Mouse (Mus musculus) intestine, embryonic 15.5 days (tissue): ENCODE data around the gene Prl. TPM values are rescaled to one million over a fixed set of nuclear protein-coding genes. Genes with fewer than 3 reads are reported as not detected.
"Not testable (repeated sequence)": the region's sequence is repeated elsewhere in the genome, so short reads cannot be mapped to it uniquely, and the experiment has no call there.

Source experiments
- ATAC-seq: fragments of 200-750 bp; cut with Nextera tagmentation; 2 replicates; pipeline ENCODE4 v1.8.0; 2017; ENCODE audit warnings: moderate TSS enrichment, moderate library complexity
- H3K27ac ChIP-seq: fragments of 300-500 bp; sonication (generic); 2 replicates; pipeline ENCODE4 v1.5.1; 2015; ENCODE audit warnings: mild to moderate bottlenecking, inconsistent platforms
- H3K27me3 ChIP-seq: fragments of 300-500 bp; sonication (generic); replicated peaks from 2 replicates; pipeline ENCODE4 v1.6.1; 2015; ENCODE audit warnings: inconsistent platforms
- H3K36me3 ChIP-seq: fragments of 300-500 bp; sonication (generic); 2 replicates; pipeline ENCODE4 v1.6.1; 2015; ENCODE audit warnings: inconsistent platforms
- H3K4me1 ChIP-seq: fragments of 300-500 bp; sonication (generic); replicated peaks from 2 replicates; pipeline ENCODE4 v1.6.1; 2015; ENCODE audit warnings: inconsistent platforms
- H3K4me2 ChIP-seq: fragments of 300-500 bp; sonication (generic); replicated peaks from 2 replicates; pipeline ENCODE4 v1.6.1; 2015; ENCODE audit warnings: mild to moderate bottlenecking, inconsistent platforms
- H3K4me3 ChIP-seq: fragments of 300-500 bp; sonication (generic); replicated peaks from 2 replicates; pipeline ENCODE4 v1.5.1; 2015; ENCODE audit warnings: inconsistent platforms
- H3K9ac ChIP-seq: fragments of 300-500 bp; sonication (generic); 2 replicates; pipeline ENCODE4 v1.6.1; 2015; ENCODE audit warnings: inconsistent platforms
- H3K9me3 ChIP-seq: fragments of 300-500 bp; sonication (generic); 2 replicates; pipeline ENCODE4 v1.6.1; 2016; ENCODE audit warnings: inconsistent platforms
- WGBS: fragments of 180-500 bp; shearing (Covaris S2); methylation state at CpG from one replicate; pipeline ENCODE4 v1.1.7; 2015; 5-methylcytosine and 5-hydroxymethylcytosine counted together
- polyA plus RNA-seq: library from polyadenylated mRNA; unstranded; fragments of >200 nt; fragmentation: Nextera tagmentation; extraction: Ambion mirVana; gene quantifications from 2 replicates; pipeline ENCODE4 v1.2.1, GENCODE M21; 2015

Gene Prl
- not detected in 2 replicates for polyA plus RNA-seq

DNA sequence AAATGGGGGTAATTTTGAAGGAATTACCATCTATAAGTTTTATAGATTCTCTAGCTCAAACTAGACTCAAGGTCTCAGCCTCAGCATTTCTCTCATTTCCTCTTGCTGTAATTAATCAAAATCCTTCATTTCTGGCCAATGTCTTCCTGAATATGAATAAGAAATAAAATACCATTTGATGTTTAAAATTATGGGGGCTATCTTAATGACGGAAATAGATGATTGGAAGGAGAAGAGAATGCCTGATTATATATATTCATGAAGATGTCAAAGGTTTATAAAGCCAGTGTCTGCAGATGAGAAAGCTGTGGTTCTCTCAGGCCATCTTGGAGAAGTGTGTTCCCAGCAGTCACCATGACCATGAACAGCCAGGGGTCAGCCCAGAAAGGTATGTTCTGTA is at the start of gene Prl:
TSS of gene Prl (plus strand) at position 301 of the 400 bp plus-strand sequence.
- Histone ChIP-seq H3K9me3 (no peaks in the 10 kb centered on the region), H3K27me3 (no peaks in the 10 kb centered on the region), H3K4me3 (no peak within 1 kb of the TSS), H3K36me3 (no peaks in the 10 kb centered on the region), H3K9ac (no peak within 1 kb of the TSS), H3K4me1 (no peaks in the 10 kb centered on the region), H3K27ac (no peak within 1 kb of the TSS), H3K4me2 (no peak within 1 kb of the TSS)
- ATAC-seq: no peak
- 89% methylated on average over 1 of the region's 1 CpGs for WGBS

DNA sequence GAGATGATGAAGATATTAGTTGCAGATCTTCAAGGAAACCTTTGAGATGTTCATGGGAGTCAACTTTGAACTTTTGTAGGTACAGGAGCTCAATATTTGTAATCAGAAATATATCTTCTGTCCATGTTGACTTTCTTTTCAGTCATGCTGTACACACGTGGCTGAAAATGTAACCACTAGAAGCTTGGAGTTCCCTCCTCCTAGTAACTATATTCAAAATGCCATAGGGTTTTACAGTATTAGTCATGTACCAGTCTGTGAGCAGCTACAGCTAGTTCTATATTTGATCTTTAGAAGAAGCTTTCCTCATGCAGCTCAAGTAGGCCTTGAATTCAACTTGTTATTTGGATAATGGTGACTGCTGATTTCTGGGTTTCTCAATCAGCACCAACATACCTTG is 30.8 kb upstream of the Prl start:
- Histone ChIP-seq H3K9me3 (no peaks in the 10 kb centered on the region), H3K9ac (no peak overlapping the region), H3K27me3 (no peaks in the 10 kb centered on the region), H3K36me3 (no peaks in the 10 kb centered on the region), H3K4me1 (no peaks in the 10 kb centered on the region), H3K27ac (no peak overlapping the region), H3K4me2 (no peak overlapping the region), H3K4me3 (no peak overlapping the region)
- ATAC-seq: no peak
- 72% methylated on average over 1 of the region's 1 CpGs for WGBS

DNA sequence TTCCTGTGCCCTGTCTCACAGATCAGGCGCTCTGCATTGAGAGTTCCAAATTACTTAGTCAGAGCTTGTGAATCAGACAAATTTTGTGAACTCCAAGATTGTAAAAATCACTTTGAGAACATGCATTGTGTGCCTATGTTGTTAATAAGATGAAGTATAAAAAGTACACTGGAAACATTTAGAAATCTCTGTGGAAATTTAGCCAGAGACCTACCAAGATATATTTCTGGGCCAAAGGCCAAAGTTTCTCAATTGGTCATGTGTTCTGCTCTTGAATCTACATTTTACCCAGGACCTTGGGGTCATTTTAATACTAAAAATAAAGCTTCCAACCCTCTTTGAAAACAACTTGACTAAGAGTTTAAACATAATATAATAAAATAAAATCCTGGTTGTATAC is 30.0 kb upstream of the Prl start:
- 82% methylated on average over 1 of the region's 1 CpGs for WGBS
- H3K36me3 ChIP-seq: no peaks in the 10 kb centered on the region

DNA sequence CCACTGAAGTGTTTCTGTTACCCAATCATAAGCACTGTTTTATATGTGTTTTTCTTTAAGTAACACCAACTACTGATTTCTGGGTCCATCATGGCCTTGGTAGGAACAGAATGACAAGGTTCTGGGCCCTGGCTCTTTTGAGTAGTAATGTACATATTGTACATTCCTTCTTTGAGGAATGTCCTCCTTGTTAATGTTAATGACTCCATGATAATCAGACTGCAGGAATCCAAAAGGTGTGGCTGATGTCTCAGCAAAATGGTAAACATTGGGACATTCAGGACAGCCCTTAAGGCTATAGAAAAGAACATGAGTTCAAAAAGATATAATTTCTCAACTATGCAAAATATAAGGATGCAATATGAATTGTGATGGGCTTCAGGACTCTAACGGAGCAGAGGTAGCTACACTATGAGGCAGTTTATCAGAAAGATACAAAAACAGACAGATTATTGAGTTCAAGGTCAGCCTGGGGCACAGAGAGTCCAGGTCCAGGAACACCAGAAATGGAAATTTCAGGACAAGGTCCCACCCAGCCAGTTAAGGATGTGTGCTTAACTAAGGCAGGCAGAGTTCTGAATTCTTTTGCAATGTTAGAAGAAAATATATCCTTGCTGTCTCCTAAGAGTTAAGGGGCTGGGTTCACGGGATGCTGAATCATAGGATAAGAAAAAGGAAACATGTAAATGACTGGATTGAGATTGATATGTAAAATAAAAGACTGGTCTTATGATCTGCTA is 28.7 kb upstream of the Prl start:
- WGBS: 85% methylated on average over 2 of the region's 2 CpGs

More for the DNA sequence above, 30.0 kb upstream of the Prl start:
- no peak overlapping the region for H3K4me3 ChIP-seq
- H3K9ac ChIP-seq: no peak overlapping the region
- H3K27ac ChIP-seq: no peak overlapping the region
- H3K9me3 ChIP-seq: no peaks in the 10 kb centered on the region
- ATAC-seq: no peak
- no peak overlapping the region for H3K4me2 ChIP-seq
- H3K4me1 ChIP-seq: no peaks in the 10 kb centered on the region
- H3K27me3 ChIP-seq: no peaks in the 10 kb centered on the region

GRCm38 (mm10) chr13:27031101-27031852 is 26.1 kb upstream of the Prl start:
- H3K4me2 ChIP-seq: no peak overlapping the region
- H3K36me3 ChIP-seq: no peaks in the 10 kb centered on the region
- no peaks in the 10 kb centered on the region for H3K27me3 ChIP-seq
- no peak overlapping the region for H3K9ac ChIP-seq
- no peak for ATAC-seq
- no peaks in the 10 kb centered on the region for H3K9me3 ChIP-seq
- H3K4me3 ChIP-seq: no peak overlapping the region
- 28% methylated on average over 4 of the region's 4 CpGs for WGBS
- no peaks in the 10 kb centered on the region for H3K4me1 ChIP-seq
- H3K27ac ChIP-seq: no peak overlapping the region

More for the DNA sequence above, 28.7 kb upstream of the Prl start:
- Histone ChIP-seq H3K36me3 (no peaks in the 10 kb centered on the region), H3K27ac (no peak overlapping the region), H3K9ac (no peak overlapping the region), H3K4me3 (no peak overlapping the region), H3K27me3 (no peaks in the 10 kb centered on the region), H3K4me2 (no peak overlapping the region), H3K9me3 (no peaks in the 10 kb centered on the region), H3K4me1 (no peaks in the 10 kb centered on the region)
- ATAC-seq: no peak

- Histone ChIP-seq H3K4me1 (no peaks in the 10 kb centered on the region), H3K4me3 (no peak overlapping the region), H3K9me3 (no peaks in the 10 kb centered on the region), H3K4me2 (no peak overlapping the region), H3K9ac (no peak overlapping the region), H3K27me3 (no peaks in the 10 kb centered on the region), H3K27ac (no peak overlapping the region), H3K36me3 (no peaks in the 10 kb centered on the region)
- 90% methylated on average over 1 of the region's 1 CpGs for WGBS
- ATAC-seq: no peak
Measured at GRCm38 (mm10) chr13:27031853-27032240, 25.5 kb upstream of the Prl start.

GRCm38 (mm10) chr13:27032998-27033397 is 24.4 kb upstream of the Prl start:
- ATAC-seq: no peak
- Histone ChIP-seq H3K9ac (no peak overlapping the region), H3K27ac (no peak overlapping the region), H3K27me3 (no peaks in the 10 kb centered on the region), H3K4me3 (no peak overlapping the region), H3K4me2 (no peak overlapping the region), H3K36me3 (no peaks in the 10 kb centered on the region), H3K9me3 (no peaks in the 10 kb centered on the region), H3K4me1 (no peaks in the 10 kb centered on the region)
- WGBS: 83% methylated on average over 2 of the region's 2 CpGs

- no peaks in the 10 kb centered on the region for H3K4me1 ChIP-seq
- no peak overlapping the region for H3K4me3 ChIP-seq
- no peak for ATAC-seq
- no peaks in the 10 kb centered on the region for H3K9me3 ChIP-seq
- H3K27me3 ChIP-seq: no peaks in the 10 kb centered on the region
- WGBS: 79% methylated on average over 2 of the region's 2 CpGs
- H3K36me3 ChIP-seq: no peaks in the 10 kb centered on the region
- no peak overlapping the region for H3K9ac ChIP-seq
- no peak overlapping the region for H3K4me2 ChIP-seq
- H3K27ac ChIP-seq: no peak overlapping the region
Measured at GRCm38 (mm10) chr13:27042185-27042584, 15.2 kb upstream of the Prl start.

GRCm38 (mm10) chr13:27043326-27043725 is 14.0 kb upstream of the Prl start:
- no peaks in the 10 kb centered on the region for H3K4me1 ChIP-seq
- 83% methylated on average over 1 of the region's 1 CpGs for WGBS
- H3K27ac ChIP-seq: no peak overlapping the region
- H3K4me3 ChIP-seq: no peak overlapping the region
- no peaks in the 10 kb centered on the region for H3K27me3 ChIP-seq
- H3K36me3 ChIP-seq: no peaks in the 10 kb centered on the region
- no peak overlapping the region for H3K4me2 ChIP-seq
- no peak overlapping the region for H3K9ac ChIP-seq
- ATAC-seq: no peak
- no peaks in the 10 kb centered on the region for H3K9me3 ChIP-seq

- no peak overlapping the region for H3K9ac ChIP-seq
- no peak overlapping the region for H3K27ac ChIP-seq
- 85% methylated on average over 7 of the region's 7 CpGs for WGBS
- no peaks in the 10 kb centered on the region for H3K9me3 ChIP-seq
- H3K4me3 ChIP-seq: no peak overlapping the region
- ATAC-seq: no peak
- H3K4me1 ChIP-seq: no peaks in the 10 kb centered on the region
- no peak overlapping the region for H3K4me2 ChIP-seq
- no peaks in the 10 kb centered on the region for H3K27me3 ChIP-seq
- no peaks in the 10 kb centered on the region for H3K36me3 ChIP-seq
Measured at GRCm38 (mm10) chr13:27059177-27059576, 1.8 kb downstream of the Prl start.

- ATAC-seq, H3K9ac ChIP-seq, H3K27me3 ChIP-seq, H3K4me2 ChIP-seq, H3K9me3 ChIP-seq, H3K4me1 ChIP-seq, H3K36me3 ChIP-seq, H3K4me3 ChIP-seq, H3K27ac ChIP-seq: not testable (repeated sequence)
- WGBS: 96% methylated on average over 5 of the region's 5 CpGs
Measured at GRCm38 (mm10) chr13:27093890-27094289, 36.5 kb downstream of the Prl start, which contains the start of gene Prl3d1. Gene Prl3d1 (plus strand): TSS chr13:27094190.
